Mouse (Mus musculus) neural tube, embryonic 11.5 days (tissue): ENCODE measurements around the gene Gli1. TPM values are rescaled to one million over a fixed set of nuclear protein-coding genes. Genes with fewer than 3 reads are reported as not detected.

Source experiments
- ATAC-seq: fragments of 200-750 bp; cut with Nextera tagmentation; 2 replicates; pipeline ENCODE4 v1.8.0; 2017; ENCODE audit warnings: moderate number of reproducible peaks, mild to moderate bottlenecking, moderate TSS enrichment, moderate library complexity; ENCODE audit not compliant: insufficient read depth, low FRiP score, low TSS enrichment
- DNase-seq: peaks from one replicate; pipeline ENCODE4 v3.0.0-alpha.2; 2015; ENCODE audit warnings: low spot score
- H3K27ac ChIP-seq: fragments of 300-500 bp; sonication (generic); 2 replicates; pipeline ENCODE4 v1.5.1; 2014; ENCODE audit warnings: low read depth, mild to moderate bottlenecking, low read length
- H3K27me3 ChIP-seq: fragments of 300-500 bp; sonication (generic); 2 replicates; pipeline ENCODE4 v1.6.1; 2014; ENCODE audit warnings: mild to moderate bottlenecking, low read length, mixed read lengths; ENCODE audit not compliant: control insufficient read depth, insufficient read depth
- H3K36me3 ChIP-seq: fragments of 300-500 bp; sonication (generic); 2 replicates; pipeline ENCODE4 v1.6.1; 2014; ENCODE audit warnings: mild to moderate bottlenecking, low read length, moderate library complexity, mixed read lengths; ENCODE audit not compliant: control insufficient read depth, insufficient read depth
- H3K4me1 ChIP-seq: fragments of 300-500 bp; sonication (generic); 2 replicates; pipeline ENCODE4 v1.6.1; 2014; ENCODE audit warnings: low read length, mixed read lengths; ENCODE audit not compliant: control insufficient read depth, insufficient read depth
- H3K4me2 ChIP-seq: fragments of 300-500 bp; sonication (generic); 2 replicates; pipeline ENCODE4 v1.6.1; 2014; ENCODE audit warnings: low read depth, mild to moderate bottlenecking, moderate library complexity
- H3K4me3 ChIP-seq: fragments of 300-500 bp; sonication (generic); 2 replicates; pipeline ENCODE4 v1.5.1; 2014; ENCODE audit warnings: low read depth, low read length
- H3K9ac ChIP-seq: fragments of 300-500 bp; sonication (generic); 2 replicates; pipeline ENCODE4 v1.6.1; 2014; ENCODE audit warnings: mild to moderate bottlenecking, low read length
- H3K9me3 ChIP-seq: fragments of 300-500 bp; sonication (generic); 2 replicates; pipeline ENCODE4 v1.6.1; 2016; ENCODE audit warnings: low read length; ENCODE audit not compliant: control insufficient read depth
- WGBS: fragments of 180-500 bp; shearing (Covaris S2); extraction: QIAGEN DNeasy Blood & Tissue Kit; methylation state at CpG from one replicate; pipeline ENCODE4 v1.1.7; 2014; 5-methylcytosine and 5-hydroxymethylcytosine counted together
- polyA plus RNA-seq: library from polyadenylated mRNA; unstranded; fragments of >200 nt; fragmentation: Nextera tagmentation; extraction: Ambion mirVana; gene quantifications from 2 replicates; pipeline ENCODE4 v1.2.1, GENCODE M21; 2014

Gene Gli1
- polyA plus RNA-seq, 1 experiment from 2014 or later: 3.8 TPM

GRCm38 (mm10) chr10:127369834-127370820 lies 28.4 kb upstream of the Gli1 start, which contains the start of gene Inhbc:
Inhbc (minus strand) TSS chr10:127370431.
- Histone ChIP-seq H3K4me3 (no peak within 1 kb of the TSS), H3K4me1 (no peaks in the 10 kb centered on the region), H3K9me3 (no peaks in the 10 kb centered on the region), H3K27me3 (no peaks in the 10 kb centered on the region), H3K27ac (no peak within 1 kb of the TSS), H3K36me3 (no peaks in the 10 kb centered on the region), H3K9ac (no peak within 1 kb of the TSS), H3K4me2 (no peak within 1 kb of the TSS)
- no peak for ATAC-seq
- no peak for DNase-seq
- WGBS: 77% methylated on average over 22 of the region's 22 CpGs

- ATAC-seq (no peak), DNase-seq (no peak)
- no peaks in the 10 kb centered on the region for H3K9me3 ChIP-seq
- H3K27me3 ChIP-seq: no peaks in the 10 kb centered on the region
- no peaks in the 10 kb centered on the region for H3K4me1 ChIP-seq
- WGBS: 76% methylated on average over 2 of the region's 2 CpGs
- H3K36me3 ChIP-seq: no peaks in the 10 kb centered on the region
- H3K4me3 ChIP-seq: no peak overlapping the region
- H3K27ac ChIP-seq: no peak overlapping the region
- no peak overlapping the region for H3K4me2 ChIP-seq
- H3K9ac ChIP-seq: no peak overlapping the region
Observed at GRCm38 (mm10) chr10:127368273-127368672, 26.5 kb upstream of the Gli1 start.

DNA sequence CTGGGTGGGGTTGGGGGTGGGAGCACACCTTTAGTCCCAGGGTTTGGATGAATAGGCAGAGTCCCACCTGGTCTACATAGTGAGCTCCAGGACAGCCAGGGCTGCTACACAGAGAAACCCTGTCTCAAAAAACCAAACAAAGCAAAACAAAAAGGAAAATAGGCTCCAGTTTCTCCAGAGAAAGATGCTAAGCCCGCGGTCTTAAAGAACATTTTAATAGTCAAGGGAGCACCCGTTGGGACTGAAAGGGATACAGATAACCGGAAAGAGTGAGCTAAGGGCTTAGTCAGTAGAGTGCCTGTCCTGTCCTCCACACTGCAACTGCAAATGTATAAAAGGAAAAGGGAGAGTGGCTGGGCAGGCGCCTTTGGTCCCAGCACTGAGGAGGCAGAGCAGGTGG lies 25.3 kb upstream of the Gli1 start:
- H3K4me2 ChIP-seq: no peak overlapping the region
- DNase-seq: no peak
- H3K27ac ChIP-seq: no peak overlapping the region
- 82% methylated on average over 5 of the region's 5 CpGs for WGBS
- no peak for ATAC-seq
- H3K36me3 ChIP-seq: no peaks in the 10 kb centered on the region
- H3K27me3 ChIP-seq: no peaks in the 10 kb centered on the region
- no peak overlapping the region for H3K4me3 ChIP-seq
- no peaks in the 10 kb centered on the region for H3K4me1 ChIP-seq
- H3K9me3 ChIP-seq: no peaks in the 10 kb centered on the region
- H3K9ac ChIP-seq: no peak overlapping the region

DNA sequence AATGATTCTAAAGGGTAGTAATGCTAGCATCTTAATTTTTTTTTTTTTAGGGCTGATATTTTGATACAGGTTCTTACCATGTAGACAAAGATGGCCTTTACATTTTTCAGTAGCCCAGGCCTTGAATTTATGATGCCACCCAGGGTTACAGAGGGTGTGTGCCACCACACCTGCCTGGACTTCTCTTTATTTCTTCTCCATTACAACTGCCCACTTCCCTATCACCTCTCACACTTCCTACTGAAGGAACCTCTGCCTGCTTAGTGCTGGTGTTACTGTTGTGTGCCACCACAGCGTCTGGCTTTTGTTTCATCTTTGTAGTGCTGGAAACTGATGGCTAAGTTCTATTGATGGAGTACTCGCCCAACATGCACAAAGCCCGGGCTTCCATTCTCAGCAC lies 18.9 kb upstream of the Gli1 start:
- Histone ChIP-seq H3K9me3 (no peaks in the 10 kb centered on the region), H3K4me1 (no peaks in the 10 kb centered on the region), H3K4me3 (no peak overlapping the region), H3K36me3 (no peaks in the 10 kb centered on the region), H3K27ac (no peak overlapping the region), H3K4me2 (no peak overlapping the region), H3K27me3 (no peaks in the 10 kb centered on the region), H3K9ac (no peak overlapping the region)
- ATAC-seq: no peak
- no peak for DNase-seq
- WGBS: 83% methylated on average over 3 of the region's 3 CpGs

GRCm38 (mm10) chr10:127355336-127355735 lies 13.6 kb upstream of the Gli1 start:
- DNase-seq (no peak), ATAC-seq (no peak)
- H3K36me3 ChIP-seq: no peaks in the 10 kb centered on the region

GRCm38 (mm10) chr10:127353909-127354895 lies 12.4 kb upstream of the Gli1 start, which contains the start of gene Inhbe:
Inhbe (minus strand) TSS chr10:127354411.
- DNase-seq: no peak
- no peak within 1 kb of the TSS for H3K4me2 ChIP-seq

More at GRCm38 (mm10) chr10:127355336-127355735, 13.6 kb upstream of the Gli1 start:
- no peaks in the 10 kb centered on the region for H3K4me1 ChIP-seq
- H3K9me3 ChIP-seq: no peaks in the 10 kb centered on the region
- no peak overlapping the region for H3K9ac ChIP-seq
- H3K27ac ChIP-seq: no peak overlapping the region
- H3K4me2 ChIP-seq: no peak overlapping the region
- WGBS: 62% methylated on average over 10 of the region's 10 CpGs
- H3K27me3 ChIP-seq: no peaks in the 10 kb centered on the region
- H3K4me3 ChIP-seq: no peak overlapping the region

DNA sequence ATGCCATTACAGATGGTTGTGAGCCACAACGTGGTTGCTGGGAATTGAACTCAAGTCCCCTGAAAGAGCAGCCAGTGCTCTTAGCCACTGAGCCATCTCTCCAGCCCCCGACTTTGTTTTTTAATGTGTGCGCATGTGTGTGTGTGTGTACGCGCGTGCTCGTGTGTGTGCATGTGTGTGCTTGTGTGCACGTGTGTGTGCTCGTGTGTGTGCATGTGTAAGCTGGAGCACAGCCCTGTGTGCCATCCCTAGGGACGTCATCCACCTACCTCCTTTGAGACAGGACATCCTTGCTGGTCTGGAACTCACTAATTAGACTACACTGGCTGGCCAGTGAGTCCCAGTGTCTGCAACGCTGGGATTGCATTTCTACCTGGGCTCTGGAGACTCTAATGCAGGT lies 11.0 kb upstream of the Gli1 start:
- no peaks in the 10 kb centered on the region for H3K27me3 ChIP-seq
- no peak overlapping the region for H3K4me3 ChIP-seq
- no peak overlapping the region for H3K9ac ChIP-seq
- no peak overlapping the region for H3K4me2 ChIP-seq
- H3K36me3 ChIP-seq: no peaks in the 10 kb centered on the region
- ATAC-seq (no peak), DNase-seq (no peak)
- no peak overlapping the region for H3K27ac ChIP-seq
- 92% methylated on average over 11 of the region's 11 CpGs for WGBS
- no peaks in the 10 kb centered on the region for H3K9me3 ChIP-seq
- no peaks in the 10 kb centered on the region for H3K4me1 ChIP-seq

More at GRCm38 (mm10) chr10:127353909-127354895, 12.4 kb upstream of the Gli1 start, which contains the start of gene Inhbe:
- H3K4me1 ChIP-seq: no peaks in the 10 kb centered on the region
- no peak within 1 kb of the TSS for H3K9ac ChIP-seq
- H3K9me3 ChIP-seq: no peaks in the 10 kb centered on the region
- H3K27ac ChIP-seq: no peak within 1 kb of the TSS
- no peak within 1 kb of the TSS for H3K4me3 ChIP-seq
- WGBS: 90% methylated on average over 18 of the region's 18 CpGs
- no peaks in the 10 kb centered on the region for H3K27me3 ChIP-seq
- no peaks in the 10 kb centered on the region for H3K36me3 ChIP-seq
- no peak for ATAC-seq

GRCm38 (mm10) chr10:127352187-127352586 lies 10.4 kb upstream of the Gli1 start:
- H3K27me3 ChIP-seq: no peaks in the 10 kb centered on the region

More at GRCm38 (mm10) chr10:127352187-127352586, 10.4 kb upstream of the Gli1 start:
- DNase-seq (no peak), ATAC-seq (no peak)
- Histone ChIP-seq H3K9ac (no peak overlapping the region), H3K4me3 (no peak overlapping the region), H3K27ac (no peak overlapping the region), H3K36me3 (no peaks in the 10 kb centered on the region), H3K4me2 (no peak overlapping the region), H3K9me3 (no peaks in the 10 kb centered on the region), H3K4me1 (no peaks in the 10 kb centered on the region)
- WGBS: 85% methylated on average over 9 of the region's 9 CpGs
